Mouse (Mus musculus) hindbrain, postnatal 0 days (tissue): Measurements from ENCODE around the gene Mmab. TPM values are rescaled to one million over a fixed set of nuclear protein-coding genes. Genes with fewer than 3 reads are reported as not detected.
A peak's percentile ranks its signal among the peaks of the same experiment; 100 is the strongest.

Experiments used
- ATAC-seq: fragments of 200-750 bp; cut with Nextera tagmentation; 2 replicates; pipeline ENCODE4 v1.8.0; 2017; ENCODE audit warnings: mild to moderate bottlenecking, moderate TSS enrichment, moderate library complexity
- DNase-seq: peaks from one replicate; pipeline ENCODE4 v3.0.0-alpha.2; 2015; ENCODE audit warnings: low spot score
- H3K27ac ChIP-seq: fragments of 300-500 bp; sonication (generic); 2 replicates; pipeline ENCODE4 v1.5.1; 2014; ENCODE audit warnings: mild to moderate bottlenecking
- H3K27me3 ChIP-seq: fragments of 300-500 bp; sonication (generic); 2 replicates; pipeline ENCODE4 v1.6.1; 2014; ENCODE audit warnings: low read length, mixed read lengths; ENCODE audit not compliant: insufficient read depth
- H3K36me3 ChIP-seq: fragments of 300-500 bp; sonication (generic); 2 replicates; pipeline ENCODE4 v1.6.1; 2014; ENCODE audit warnings: low read length, mixed read lengths; ENCODE audit not compliant: insufficient read depth
- H3K4me1 ChIP-seq: fragments of 300-500 bp; sonication (generic); 2 replicates; pipeline ENCODE4 v1.6.1; 2014; ENCODE audit warnings: antibody characterized with exemption, low read length, mixed read lengths; ENCODE audit not compliant: insufficient read depth
- H3K4me2 ChIP-seq: fragments of 300-500 bp; sonication (generic); 2 replicates; pipeline ENCODE4 v1.6.1; 2014; ENCODE audit warnings: low read depth, mild to moderate bottlenecking, low read length, moderate library complexity, mixed read lengths
- H3K4me3 ChIP-seq: fragments of 300-500 bp; sonication (generic); 2 replicates; pipeline ENCODE4 v1.5.1; 2014; ENCODE audit warnings: low read length
- H3K9ac ChIP-seq: fragments of 300-500 bp; sonication (generic); replicated peaks from 2 replicates; pipeline ENCODE4 v1.6.1; 2014; ENCODE audit warnings: mild to moderate bottlenecking, low read length, moderate library complexity, mixed read lengths
- H3K9me3 ChIP-seq: fragments of 300-500 bp; sonication (generic); 2 replicates; pipeline ENCODE4 v1.6.1; 2016; ENCODE audit warnings: low read length, mixed read lengths
- CTCF ChIP-seq: IDR thresholded peaks from 2 replicates; pipeline ENCODE4 v1.5.1; 2016; ENCODE audit warnings: antibody characterized with exemption, control low read depth, low read depth
- WGBS: fragments of 180-500 bp; shearing (Covaris S2); extraction: QIAGEN DNeasy Blood & Tissue Kit; methylation state at CpG from one replicate; pipeline ENCODE4 v1.1.7; 2014; 5-methylcytosine and 5-hydroxymethylcytosine counted together
- polyA plus RNA-seq: library from polyadenylated mRNA; unstranded; fragments of >200 nt; fragmentation: Nextera tagmentation; extraction: Ambion mirVana; gene quantifications from 2 replicates; pipeline ENCODE4 v1.2.1, GENCODE M21; 2015
- total RNA-seq: library from RNA; depleted of rRNA; stranded (reverse); fragments of >200 nt; gene quantifications from 2 replicates; pipeline ENCODE4 v1.2.3, GENCODE M21; 2014

Gene Mmab
- total and polyA plus RNA-seq, 2 experiments from 2014 or later: 36.8 to 39.1 TPM

DNA sequence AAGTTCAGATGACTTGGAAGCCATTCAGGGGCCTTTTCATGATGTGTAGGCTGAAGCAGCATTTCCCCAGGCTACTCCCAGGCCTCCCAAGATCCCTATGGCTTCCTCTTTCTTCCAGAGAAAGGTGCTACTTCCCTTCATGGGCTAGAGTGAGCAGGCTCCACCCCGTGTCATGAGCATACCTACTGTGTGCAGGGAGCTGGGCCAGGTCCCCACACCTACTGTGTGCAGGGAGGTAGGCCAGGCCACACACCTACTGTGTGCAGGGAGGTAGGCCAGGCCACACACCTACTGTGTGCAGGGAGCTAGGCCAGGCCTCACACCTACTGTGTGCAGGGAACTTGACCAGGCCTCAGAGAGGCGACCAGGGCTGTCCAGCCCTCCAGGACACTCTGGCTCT is 20.7 kb upstream of the Mmab start:
- Histone ChIP-seq H3K4me3 (no peak overlapping the region), H3K9ac (no peak overlapping the region), H3K27ac (no peak overlapping the region), H3K9me3 (no peaks in the 10 kb centered on the region), H3K4me2 (no peak overlapping the region), H3K27me3 (no peaks in the 10 kb centered on the region), H3K36me3 (no peaks in the 10 kb centered on the region), H3K4me1 (peaks cover 6% of the 10 kb centered on the region; the same call in 1 of the 2 replicates)
- no peak for TF ChIP-seq CTCF
- WGBS: 87% methylated on average over 2 of the region's 2 CpGs
- no peak for ATAC-seq
- DNase-seq: no peak

DNA sequence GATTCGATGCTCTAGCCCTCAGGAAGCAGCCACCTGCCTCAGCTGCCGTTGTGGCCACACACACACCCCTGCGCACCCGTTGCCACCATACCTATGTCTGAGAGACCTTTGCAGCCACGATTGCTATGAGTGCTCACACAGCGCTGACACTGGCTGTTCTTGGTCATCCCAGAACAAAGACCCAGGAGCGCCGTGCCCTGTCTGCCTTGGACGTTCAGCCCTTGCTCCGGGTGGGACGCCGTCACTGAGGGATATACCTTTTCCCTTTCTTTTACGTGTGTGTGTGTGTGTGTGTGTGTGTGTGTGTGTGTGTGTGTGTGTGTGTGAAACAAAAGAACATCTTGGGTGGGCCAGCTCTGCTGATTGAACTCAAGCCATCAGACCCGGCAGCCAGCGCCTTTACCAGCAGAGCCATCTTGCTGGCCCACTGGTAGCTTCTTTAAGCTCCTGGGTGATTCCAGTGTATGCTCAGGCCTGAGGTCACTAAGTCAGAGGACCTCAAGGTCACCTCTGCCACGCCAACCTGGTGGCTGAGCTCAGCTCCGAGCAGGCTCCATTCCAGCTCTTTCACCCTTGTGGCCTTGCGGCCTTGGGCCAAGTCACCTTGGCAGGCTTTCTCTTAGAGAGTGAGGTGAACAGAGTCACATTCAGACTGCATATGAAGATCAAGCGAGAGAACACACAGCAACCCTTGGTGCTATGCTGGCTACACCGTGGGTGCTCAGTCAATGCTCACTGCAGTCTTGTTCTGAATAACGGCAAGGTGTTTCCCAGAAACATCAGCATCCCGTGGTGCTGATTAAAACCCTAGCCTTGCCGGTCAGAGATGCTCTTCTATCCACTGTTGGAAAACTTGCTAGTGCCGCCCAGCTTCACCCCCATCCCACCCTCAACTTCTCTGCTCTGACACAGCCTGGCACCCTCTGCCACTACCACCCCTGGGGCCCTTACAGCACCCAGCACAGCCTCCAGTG is 18.5 kb upstream of the Mmab start:
- WGBS: 70% methylated on average over 24 of the region's 24 CpGs

DNA sequence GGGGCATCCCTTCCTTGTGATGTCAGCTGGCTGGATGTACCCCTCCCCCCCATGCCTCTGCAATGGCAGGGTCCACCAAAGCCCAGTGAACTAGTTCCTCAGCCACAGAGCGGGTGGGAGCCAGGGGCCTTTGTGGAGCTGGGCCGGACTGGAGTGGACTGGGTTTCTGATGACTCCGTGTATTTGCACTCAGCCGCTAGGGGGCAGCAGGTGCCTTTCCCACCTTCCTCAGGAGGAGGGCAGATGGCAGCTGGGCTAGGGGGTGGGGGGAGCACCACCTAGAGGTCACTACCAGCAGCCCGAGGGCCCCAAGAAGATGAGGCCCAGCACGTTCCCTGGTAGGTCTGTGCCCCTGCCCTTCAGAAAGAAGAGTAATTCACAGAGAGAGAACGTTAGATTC is 17.4 kb upstream of the Mmab start:
- Histone ChIP-seq H3K4me1 (no peaks in the 10 kb centered on the region), H3K36me3 (no peaks in the 10 kb centered on the region), H3K4me3 (no peak overlapping the region), H3K27me3 (no peaks in the 10 kb centered on the region), H3K4me2 (no peak overlapping the region), H3K27ac (no peak overlapping the region), H3K9ac (no peak overlapping the region), H3K9me3 (no peaks in the 10 kb centered on the region)
- ATAC-seq (peak; percentile 62), DNase-seq (peak; percentile 85)
- peak; percentile 92 for TF ChIP-seq CTCF
- 4% methylated on average over 7 of the region's 7 CpGs for WGBS

More for the DNA sequence above, 18.5 kb upstream of the Mmab start:
- no peak overlapping the region for H3K9ac ChIP-seq
- no peaks in the 10 kb centered on the region for H3K27me3 ChIP-seq
- no peaks in the 10 kb centered on the region for H3K9me3 ChIP-seq
- H3K4me3 ChIP-seq: no peak overlapping the region
- H3K4me1 ChIP-seq: 0 out of 2 replicates have a peak, but pooled peaks cover under 1% of the 10 kb centered on the region
- ATAC-seq (no peak), DNase-seq (no peak)
- no peak overlapping the region for H3K27ac ChIP-seq
- no peaks in the 10 kb centered on the region for H3K36me3 ChIP-seq
- H3K4me2 ChIP-seq: no peak overlapping the region
- no peak for TF ChIP-seq CTCF

DNA sequence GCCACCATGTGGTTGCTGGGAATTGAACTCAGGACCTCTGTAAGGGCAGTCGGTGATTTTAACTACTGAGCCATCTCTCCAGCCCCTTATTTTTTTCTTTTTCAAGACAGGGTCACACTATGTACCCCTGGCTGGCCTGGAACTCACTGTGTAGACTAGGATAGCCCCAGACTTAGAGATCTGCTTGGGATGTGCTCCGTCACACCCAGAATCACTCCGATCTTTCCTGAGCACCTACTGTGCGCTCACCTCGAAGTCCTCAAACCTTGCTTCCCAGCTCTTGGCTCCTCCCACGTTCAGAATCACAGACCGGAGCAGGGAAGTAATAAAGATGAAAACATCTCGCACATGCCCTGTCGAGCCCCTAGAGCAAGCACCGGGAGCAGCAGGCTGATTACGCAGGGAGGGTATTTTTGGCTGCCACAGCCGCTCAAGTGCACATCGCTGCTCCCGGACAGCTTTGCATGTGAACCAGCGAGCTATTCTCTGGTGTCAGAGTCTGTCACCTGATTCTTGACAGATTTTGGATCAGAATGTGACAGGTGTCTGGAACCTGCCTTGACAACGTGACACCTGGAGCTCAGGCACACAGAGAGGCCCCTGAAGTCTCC is 13.2 kb upstream of the Mmab start:
- DNase-seq (no peak), ATAC-seq (no peak)

DNA sequence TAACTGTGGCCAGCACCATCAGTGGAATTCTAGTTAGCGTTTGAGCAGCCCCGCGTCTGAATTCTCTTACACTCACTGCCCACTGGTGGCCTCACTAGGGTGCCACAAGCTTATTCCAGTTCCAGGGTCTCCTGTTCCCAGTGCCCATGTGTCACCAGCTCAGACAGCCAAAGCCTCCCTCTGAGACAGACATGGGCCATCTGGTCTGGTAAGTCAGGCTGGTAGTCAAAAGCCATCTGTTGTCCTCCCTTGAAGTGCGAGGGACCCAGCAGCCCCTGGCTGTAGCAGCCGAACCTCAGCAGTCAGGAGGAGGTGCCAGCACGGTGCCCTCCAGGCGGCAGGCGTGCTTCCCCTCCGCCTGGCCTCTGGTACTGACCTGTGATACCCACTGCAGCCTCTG is 12.4 kb upstream of the Mmab start:
- peak; percentile 78 for DNase-seq
- no peak overlapping the region for H3K4me3 ChIP-seq
- H3K4me2 ChIP-seq: no peak overlapping the region
- WGBS: 44% methylated on average over 9 of the region's 9 CpGs
- no peak overlapping the region; the same call in 1 of the 2 replicates for H3K27ac ChIP-seq
- H3K9me3 ChIP-seq: no peaks in the 10 kb centered on the region
- no peaks in the 10 kb centered on the region for H3K27me3 ChIP-seq
- peaks cover 7% of the 10 kb centered on the region; the same call in 1 of the 2 replicates for H3K36me3 ChIP-seq
- peak; percentile 33 for TF ChIP-seq CTCF
- no peaks in the 10 kb centered on the region for H3K4me1 ChIP-seq
- ATAC-seq: peak; percentile 62
- H3K9ac ChIP-seq: no peak overlapping the region

More for the DNA sequence above, 13.2 kb upstream of the Mmab start:
- no peaks in the 10 kb centered on the region for H3K4me1 ChIP-seq
- no peaks in the 10 kb centered on the region for H3K9me3 ChIP-seq
- no peak overlapping the region for H3K9ac ChIP-seq
- H3K27ac ChIP-seq: no peak overlapping the region
- 67% methylated on average over 16 of the region's 16 CpGs for WGBS
- H3K4me2 ChIP-seq: no peak overlapping the region
- H3K36me3 ChIP-seq: peaks cover 7% of the 10 kb centered on the region; the same call in 1 of the 2 replicates
- H3K4me3 ChIP-seq: no peak overlapping the region
- no peak for TF ChIP-seq CTCF
- H3K27me3 ChIP-seq: no peaks in the 10 kb centered on the region

DNA sequence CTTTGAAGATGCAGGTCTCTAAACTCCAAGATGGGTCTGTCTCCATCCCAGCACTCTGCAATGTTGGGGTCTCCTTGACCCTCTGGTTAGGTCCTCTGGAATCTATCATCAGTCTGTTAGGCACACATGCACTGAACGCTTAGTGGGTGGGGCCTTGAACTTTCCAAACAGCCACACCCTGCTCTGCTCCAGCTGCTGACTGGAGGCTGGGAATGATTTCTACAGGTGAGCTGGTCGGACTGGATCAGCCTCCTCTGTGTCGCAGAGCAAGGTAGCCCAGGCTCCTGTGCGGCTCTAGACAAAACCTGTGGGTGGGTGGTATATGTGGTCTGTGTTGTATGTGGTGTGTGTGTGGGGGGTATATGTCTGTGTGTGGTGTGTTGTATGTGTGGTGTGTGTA is 5.2 kb upstream of the Mmab start:
- no peak overlapping the region for H3K27ac ChIP-seq
- ATAC-seq (no peak), DNase-seq (no peak)
- no peaks in the 10 kb centered on the region for H3K9me3 ChIP-seq
- peaks cover 21% of the 10 kb centered on the region; the same call in 1 of the 2 replicates for H3K36me3 ChIP-seq
- TF ChIP-seq CTCF: no peak
- no peaks in the 10 kb centered on the region for H3K27me3 ChIP-seq
- no peak overlapping the region for H3K4me3 ChIP-seq
- H3K4me1 ChIP-seq: peaks cover 6% of the 10 kb centered on the region; the same call in 1 of the 2 replicates
- H3K4me2 ChIP-seq: no peak overlapping the region
- no peak overlapping the region for H3K9ac ChIP-seq
- 92% methylated on average over 4 of the region's 4 CpGs for WGBS
